Mouse (Mus musculus) megakaryocyte, embryonic 14.5 days (primary cell): ENCODE data around the gene Nelfe.

ENCODE experiments used
- FLI1 ChIP-seq: IDR thresholded peaks from 2 replicates; pipeline ENCODE4 v1.6.1; 2012; ENCODE audit warnings: low read length, inconsistent platforms, mixed read lengths
- GATA1 ChIP-seq: IDR thresholded peaks from 3 replicates; pipeline ENCODE4 v1.6.1; 2012; ENCODE audit warnings: mixed read lengths, low read length, inconsistent platforms, borderline replicate concordance

GRCm38 (mm10) chr17:34836856-34837221 is 13.4 kb upstream of the Nelfe start, which contains the start of the genes Stk19 and Dxo:
- TF ChIP-seq GATA1 (no peak), FLI1 (no peak; the same call in 1 of the 2 replicates)
